Mouse (Mus musculus): ENCODE measurements around the gene Fbxo46.
A peak's percentile ranks its signal among the peaks of the same experiment; 100 is the strongest.
"Not testable (repeated sequence)": the region's sequence is repeated elsewhere in the genome, so short reads cannot be mapped to it uniquely, and the experiment has no call there.

The Fbxo46 gene

GRCm38 (mm10) chr7:19136168-19136567, 16.5 kb downstream of the Fbxo46 start:
- no peak for DNase-seq (ENCODE audit: low spot score in 2 of 2)

GRCm38 (mm10) chr7:19136673-19137334, 17.1 kb downstream of the Fbxo46 start:
- no peak for DNase-seq (ENCODE audit: low spot score in 2 of 2)

GRCm38 (mm10) chr7:19137380-19137779, 17.7 kb downstream of the Fbxo46 start:
- peak in 1 of 2 experiments; percentile 47 for DNase-seq (ENCODE audit: low spot score in 2 of 2)

- DNase-seq (ENCODE audit: low spot score in 2 of 2): no peak
These were observed 27.1 kb downstream of the Fbxo46 start for GRCm38 (mm10) chr7:19146793-19147192.

- no peak for DNase-seq (ENCODE audit: low spot score in 2 of 2)
These were observed 27.9 kb downstream of the Fbxo46 start for GRCm38 (mm10) chr7:19147497-19148045.

- no peak for DNase-seq (ENCODE audit: low spot score in 2 of 2)
These were observed 28.7 kb downstream of the Fbxo46 start for GRCm38 (mm10) chr7:19148180-19148874.

- peak; percentile 78 to 96 for DNase-seq (ENCODE audit: low spot score in 2 of 2)
These were observed 29.3 kb downstream of the Fbxo46 start, which contains the start of gene Qpctl for GRCm38 (mm10) chr7:19148875-19149541. TSS of gene Qpctl (minus strand) at chr7:19149291.

- DNase-seq (ENCODE audit: low spot score in 2 of 2): peak; percentile 93 to 98
These were observed 30.0 kb downstream of the Fbxo46 start, which contains the start of gene Snrpd2 for GRCm38 (mm10) chr7:19149626-19150025. TSS of gene Snrpd2 (plus strand) at chr7:19149722.

GRCm38 (mm10) chr7:19151121-19151520, 31.5 kb downstream of the Fbxo46 start:
- DNase-seq (ENCODE audit: low spot score in 2 of 2): not testable (repeated sequence)

GRCm38 (mm10) chr7:19154796-19155195, 35.1 kb downstream of the Fbxo46 start:
- no peak for DNase-seq (ENCODE audit: low spot score in 2 of 2)

- DNase-seq (ENCODE audit: low spot score in 2 of 2): no peak
These were observed 36.3 kb downstream of the Fbxo46 start for GRCm38 (mm10) chr7:19155825-19156475.

- peak; percentile 97 for DNase-seq (ENCODE audit: low spot score in 2 of 2)
These were observed 37.6 kb downstream of the Fbxo46 start for GRCm38 (mm10) chr7:19157160-19157800.

GRCm38 (mm10) chr7:19158601-19159000, 38.9 kb downstream of the Fbxo46 start:
- DNase-seq (ENCODE audit: low spot score in 2 of 2): no peak

GRCm38 (mm10) chr7:19159411-19159810, 39.8 kb downstream of the Fbxo46 start:
- DNase-seq (ENCODE audit: low spot score in 2 of 2): no peak

GRCm38 (mm10) chr7:19160115-19160514, 40.5 kb downstream of the Fbxo46 start:
- no peak for DNase-seq (ENCODE audit: low spot score in 2 of 2)

- DNase-seq (ENCODE audit: low spot score in 2 of 2): no peak
These were observed 43.3 kb downstream of the Fbxo46 start for GRCm38 (mm10) chr7:19162928-19163327.

GRCm38 (mm10) chr7:19163752-19164151, 44.1 kb downstream of the Fbxo46 start:
- no peak for DNase-seq (ENCODE audit: low spot score in 2 of 2)

GRCm38 (mm10) chr7:19164189-19164588, 44.5 kb downstream of the Fbxo46 start:
- DNase-seq (ENCODE audit: low spot score in 2 of 2): no peak

GRCm38 (mm10) chr7:19164978-19165377, 45.3 kb downstream of the Fbxo46 start:
- no peak for DNase-seq (ENCODE audit: low spot score in 2 of 2)

- no peak for DNase-seq (ENCODE audit: low spot score in 2 of 2)
These were observed 46.2 kb downstream of the Fbxo46 start, which contains the start of gene Gipr for GRCm38 (mm10) chr7:19165656-19166423. TSS of gene Gipr (minus strand) at chr7:19166127.
